In the genomic region with DNA sequence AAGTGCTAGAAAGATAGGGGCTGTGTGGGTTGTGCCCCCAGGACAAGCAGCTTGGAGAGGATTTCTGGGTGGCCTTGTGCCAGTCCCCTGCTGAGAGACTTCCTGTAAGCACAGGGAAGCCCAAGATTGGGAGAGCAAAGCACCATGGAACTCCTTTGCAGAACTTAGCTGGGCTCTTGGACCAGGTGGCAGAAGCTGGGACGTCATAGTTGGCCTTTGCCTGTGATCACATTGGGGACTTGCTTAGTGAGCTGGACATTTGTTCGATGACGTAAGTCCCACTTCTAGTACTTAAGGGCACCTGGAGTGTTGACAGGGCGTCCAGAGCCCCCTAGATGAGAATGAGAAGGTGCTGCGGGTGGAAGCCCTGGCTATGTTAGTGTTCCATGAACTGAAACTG, we compare ENCODE assay signal across 20 mouse cellular contexts.
DNase-seq lines count a peak whose midpoint lies in the region; ATAC-seq and TF ChIP-seq lines count a peak whose summit lies in the region.
"Had no signal": no experiment of that assay in that cellular context is flagged by ENCODE, and none has a peak within 500 bp of the region (broad histone marks: within the 10 kb centered on the region; RNA-seq: fewer than 3 reads in every experiment).

No protein-coding gene starts in this region.

- no peak overlapping the region for H3K4me3 ChIP-seq in heart, embryonic 11.5 days (ENCODE audit: low read depth, low read length)
- no peak overlapping the region for H3K4me3 ChIP-seq in heart, embryonic 15.5 days
- H3K4me3 ChIP-seq in lung, postnatal 0 days (ENCODE audit: low read depth, low read length), result no peak overlapping the region
- H3K4me3 ChIP-seq: forebrain, embryonic 15.5 days; hindbrain, embryonic 10.5 days; limb, embryonic 12.5 days; liver, embryonic 12.5 days; midbrain, embryonic 10.5 days had no signal

- peak overlapping the region; percentile 71 for H3K27ac ChIP-seq in heart, embryonic 11.5 days (ENCODE audit: low read depth, low read length)
- H3K27ac ChIP-seq in heart, embryonic 15.5 days, result peak overlapping the region; percentile 84
- H3K27ac ChIP-seq in lung, postnatal 0 days (ENCODE audit: low read length), result no peak overlapping the region
- H3K27ac ChIP-seq: forebrain, embryonic 15.5 days; hindbrain, embryonic 10.5 days; hindbrain, postnatal 0 days; limb, embryonic 12.5 days; liver, embryonic 12.5 days; macrophage; midbrain, embryonic 10.5 days had no signal

- ATAC-seq in cerebellum, adult (ENCODE audit: insufficient number of reproducible peaks, low FRiP score, low TSS enrichment), result no peak
- ATAC-seq in heart, embryonic 11.5 days (replicated peaks; ENCODE audit: insufficient number of reproducible peaks, low FRiP score, low TSS enrichment), result 0 out of 2 replicates have a peak, but pooled peaks have one; percentile 4
- ATAC-seq in heart, embryonic 15.5 days (replicated peaks; ENCODE audit: insufficient number of reproducible peaks, insufficient read depth, low FRiP score, low read depth), result peak; percentile 43
- peak; percentile 78 for ATAC-seq in lung, postnatal 0 days
- ATAC-seq: forebrain, embryonic 15.5 days; hindbrain, postnatal 0 days; intestine, postnatal 0 days; liver, embryonic 12.5 days had no signal

- no peaks in the 10 kb centered on the region for H3K36me3 ChIP-seq in heart, embryonic 11.5 days (ENCODE audit: control insufficient read depth, insufficient read depth, low read length)
- no peaks in the 10 kb centered on the region for H3K36me3 ChIP-seq in heart, embryonic 15.5 days
- H3K36me3 ChIP-seq in lung, postnatal 0 days (ENCODE audit: insufficient read depth, low read length), result no peaks in the 10 kb centered on the region
- H3K36me3 ChIP-seq: forebrain, embryonic 15.5 days; hindbrain, embryonic 10.5 days; limb, embryonic 12.5 days; liver, embryonic 12.5 days; midbrain, embryonic 10.5 days had no signal

- no peak overlapping the region for H3K9ac ChIP-seq in heart, embryonic 11.5 days (ENCODE audit: low read depth, low read length)
- H3K9ac ChIP-seq in heart, embryonic 15.5 days, result 0 out of 2 replicates have a peak overlapping the region, but pooled peaks have one; percentile 7
- no peak overlapping the region for H3K9ac ChIP-seq in lung, postnatal 0 days (replicated peaks; ENCODE audit: low read depth)
- H3K9ac ChIP-seq: forebrain, embryonic 15.5 days; limb, embryonic 12.5 days; liver, embryonic 12.5 days had no signal

- TF ChIP-seq CTCF in lung, postnatal 0 days (IDR thresholded peaks at IDR 0.05), result 0 out of 2 replicates have a peak, but pooled peaks have one; percentile 13

- peak; percentile 39 for DNase-seq in cerebellum, adult 11 months
- no peak for DNase-seq in heart, adult 8-10 months (ENCODE audit: low spot score)
- peak; percentile 54 for DNase-seq in lung, postnatal 0 days (ENCODE audit: low spot score)
- no peak for DNase-seq in neural tube, embryonic 10.5 days (ENCODE audit: extremely low spot score, low spot score)
- DNase-seq in c-Kit-positive CD71-positive TER-119-positive erythroid progenitor cells, embryonic 14.5 days (ENCODE audit: low spot score), result no peak
- DNase-seq: adrenal gland, adult 8-10 months; embryo, embryonic 11 days; gastrocnemius, postnatal 25 days; right cerebral cortex, postnatal 4 days had no signal

- no peaks in the 10 kb centered on the region for H3K9me3 ChIP-seq in heart, embryonic 11.5 days (replicated peaks; ENCODE audit: control insufficient read depth, low read length)
- H3K9me3 ChIP-seq in heart, embryonic 15.5 days (replicated peaks), result no peaks in the 10 kb centered on the region
- no peaks in the 10 kb centered on the region for H3K9me3 ChIP-seq in lung, postnatal 0 days (ENCODE audit: low read length)
- H3K9me3 ChIP-seq: forebrain, embryonic 15.5 days; hindbrain, embryonic 10.5 days; limb, embryonic 12.5 days; liver, embryonic 12.5 days; midbrain, embryonic 10.5 days had no signal

- WGBS in heart, embryonic 11.5 days (ENCODE audit: insufficient replicate concordance), result 41% methylated on average over 5 of the region's 5 CpGs
- 48% methylated on average over 5 of the region's 5 CpGs for WGBS in heart, embryonic 15.5 days
- 48% methylated on average over 5 of the region's 5 CpGs for WGBS in lung, postnatal 0 days

- no peaks in the 10 kb centered on the region for H3K27me3 ChIP-seq in heart, embryonic 11.5 days (ENCODE audit: control insufficient read depth, insufficient read depth, low read length)
- no peaks in the 10 kb centered on the region for H3K27me3 ChIP-seq in heart, embryonic 15.5 days
- H3K27me3 ChIP-seq in lung, postnatal 0 days (replicated peaks; ENCODE audit: insufficient read depth, low read length), result no peaks in the 10 kb centered on the region
- H3K27me3 ChIP-seq: forebrain, embryonic 15.5 days; limb, embryonic 12.5 days; liver, embryonic 12.5 days had no signal

- TF ChIP-seq EP300 in lung, postnatal 0 days (IDR thresholded peaks at IDR 0.05), result no peak

- peak overlapping the region; percentile 21 for H3K4me2 ChIP-seq in heart, embryonic 11.5 days
- H3K4me2 ChIP-seq in heart, embryonic 15.5 days, result no peak overlapping the region; the same call in 1 of the 2 replicates
- H3K4me2 ChIP-seq in lung, postnatal 0 days (replicated peaks; ENCODE audit: low read depth, low read length), result no peak overlapping the region
- H3K4me2 ChIP-seq: forebrain, embryonic 15.5 days; limb, embryonic 12.5 days; liver, embryonic 12.5 days had no signal

- H3K4me1 ChIP-seq in heart, embryonic 11.5 days (ENCODE audit: control insufficient read depth, insufficient read depth, low read length), result peaks cover 43% of the 10 kb centered on the region
- H3K4me1 ChIP-seq in heart, embryonic 15.5 days (replicated peaks), result peaks cover 55% of the 10 kb centered on the region
- peaks cover 11% of the 10 kb centered on the region; the same call in 1 of the 2 replicates for H3K4me1 ChIP-seq in lung, postnatal 0 days (ENCODE audit: insufficient read depth, low read depth, low read length)
- H3K4me1 ChIP-seq: forebrain, embryonic 15.5 days; midbrain, embryonic 10.5 days had no signal

Comparison
In these comparisons a context has a peak if more than half of its experiments do, and no peak if none do; other contexts are left out.
1. DNase-seq: peak in cerebellum, adult 11 months (single experiment) and lung, postnatal 0 days (single experiment); none in heart, adult 8-10 months (single experiment), neural tube, embryonic 10.5 days (single experiment) and c-Kit-positive CD71-positive TER-119-positive erythroid progenitor cells, embryonic 14.5 days (single experiment).